Mouse (Mus musculus) neural tube, embryonic 15.5 days (tissue): ENCODE data around the gene Tmem258. TPM values are rescaled to one million over a fixed set of nuclear protein-coding genes. Genes with fewer than 3 reads are reported as not detected.
A peak's percentile ranks its signal among the peaks of the same experiment; 100 is the strongest.
"Not testable (repeated sequence)": the region's sequence is repeated elsewhere in the genome, so short reads cannot be mapped to it uniquely, and the experiment has no call there.

Experiments used
- ATAC-seq: fragments of 200-750 bp; cut with Nextera tagmentation; 2 replicates; pipeline ENCODE4 v1.8.0; 2017; ENCODE audit warnings: mild to moderate bottlenecking, moderate TSS enrichment, moderate library complexity; ENCODE audit not compliant: low FRiP score
- H3K27ac ChIP-seq: fragments of 300-500 bp; sonication (generic); replicated peaks from 2 replicates; pipeline ENCODE4 v1.5.1; 2015; ENCODE audit warnings: mild to moderate bottlenecking, inconsistent platforms
- H3K27me3 ChIP-seq: fragments of 300-500 bp; sonication (generic); replicated peaks from 2 replicates; pipeline ENCODE4 v1.6.1; 2015; ENCODE audit warnings: inconsistent platforms
- H3K36me3 ChIP-seq: fragments of 300-500 bp; sonication (generic); 2 replicates; pipeline ENCODE4 v1.6.1; 2015; ENCODE audit warnings: inconsistent platforms
- H3K4me1 ChIP-seq: fragments of 300-500 bp; sonication (generic); 2 replicates; pipeline ENCODE4 v1.6.1; 2015; ENCODE audit warnings: inconsistent platforms
- H3K4me2 ChIP-seq: fragments of 300-500 bp; sonication (generic); 2 replicates; pipeline ENCODE4 v1.6.1; 2015; ENCODE audit warnings: inconsistent platforms, mild to moderate bottlenecking, moderate library complexity
- H3K4me3 ChIP-seq: fragments of 300-500 bp; sonication (generic); replicated peaks from 2 replicates; pipeline ENCODE4 v1.5.1; 2015; ENCODE audit warnings: mild to moderate bottlenecking, inconsistent platforms
- H3K9ac ChIP-seq: fragments of 300-500 bp; sonication (generic); replicated peaks from 2 replicates; pipeline ENCODE4 v1.6.1; 2015; ENCODE audit warnings: mild to moderate bottlenecking, inconsistent platforms
- H3K9me3 ChIP-seq: fragments of 300-500 bp; sonication (generic); replicated peaks from 2 replicates; pipeline ENCODE4 v1.6.1; 2016; ENCODE audit warnings: inconsistent platforms
- WGBS: fragments of 180-500 bp; shearing (Covaris S2); methylation state at CpG from one replicate; pipeline ENCODE4 v1.1.7; 2015; ENCODE audit warnings: mixed read lengths; 5-methylcytosine and 5-hydroxymethylcytosine counted together
- polyA plus RNA-seq: library from polyadenylated mRNA; unstranded; fragments of >200 nt; fragmentation: Nextera tagmentation; extraction: Ambion mirVana; gene quantifications from 2 replicates; pipeline ENCODE4 v1.2.1, GENCODE M21; 2015

The Tmem258 gene
- polyA plus RNA-seq: 353 and 355 TPM in 2 replicates

DNA sequence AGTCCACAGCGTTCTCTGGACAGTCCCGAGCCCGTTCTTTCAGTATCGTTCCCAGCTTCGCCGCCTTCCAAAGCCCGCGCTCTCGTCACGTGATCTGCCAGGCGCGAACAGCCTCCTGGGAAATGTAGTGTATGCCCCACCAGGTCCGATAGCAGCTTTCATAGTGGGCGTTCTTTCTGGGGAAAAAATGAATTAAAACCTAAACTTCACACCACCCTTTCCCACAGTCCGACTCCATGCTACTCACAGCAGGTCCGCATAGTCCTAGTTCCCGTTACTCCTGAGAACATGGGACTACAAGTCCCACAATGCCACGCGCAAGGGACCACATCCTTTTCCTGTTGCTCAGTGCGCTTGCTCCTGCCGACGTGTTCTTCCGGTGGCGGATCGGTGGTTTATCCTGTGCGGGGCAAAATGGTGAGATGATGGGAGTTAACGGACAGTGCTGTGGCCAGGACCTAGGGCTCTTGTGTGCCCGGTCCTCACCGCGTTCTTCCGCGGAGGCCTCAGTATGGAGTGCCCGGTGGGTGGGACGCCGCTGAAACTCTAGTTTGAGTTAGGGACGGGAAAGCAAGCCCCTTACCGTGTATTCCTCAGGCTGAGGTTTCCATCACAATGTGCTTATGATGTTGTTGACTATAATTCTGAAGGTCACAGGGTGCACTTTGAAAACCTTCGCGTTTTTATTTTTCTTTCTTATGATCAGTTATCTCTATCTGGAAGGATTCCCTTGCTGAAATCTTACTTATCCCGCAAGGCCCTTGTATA is at the start of gene Tmem258, which contains the start of gene Fen1:
Gene Tmem258, plus strand, starts transcription at position 167 of the 768 bp plus-strand sequence.
Gene Fen1, minus strand, starts transcription at position 322 of the 768 bp plus-strand sequence.
- Histone ChIP-seq H3K9me3 (no peaks in the 10 kb centered on the region), H3K4me3 (peak within 1 kb of the TSS; percentile 91), H3K27ac (peak within 1 kb of the TSS; percentile 86), H3K4me1 (peaks cover 21% of the 10 kb centered on the region), H3K9ac (peak within 1 kb of the TSS; percentile 91), H3K4me2 (peak within 1 kb of the TSS; percentile 88), H3K36me3 (peaks cover 47% of the 10 kb centered on the region), H3K27me3 (no peaks in the 10 kb centered on the region)
- peak; percentile 95 for ATAC-seq
- WGBS: under 1% methylated on average over 40 of the region's 40 CpGs

DNA sequence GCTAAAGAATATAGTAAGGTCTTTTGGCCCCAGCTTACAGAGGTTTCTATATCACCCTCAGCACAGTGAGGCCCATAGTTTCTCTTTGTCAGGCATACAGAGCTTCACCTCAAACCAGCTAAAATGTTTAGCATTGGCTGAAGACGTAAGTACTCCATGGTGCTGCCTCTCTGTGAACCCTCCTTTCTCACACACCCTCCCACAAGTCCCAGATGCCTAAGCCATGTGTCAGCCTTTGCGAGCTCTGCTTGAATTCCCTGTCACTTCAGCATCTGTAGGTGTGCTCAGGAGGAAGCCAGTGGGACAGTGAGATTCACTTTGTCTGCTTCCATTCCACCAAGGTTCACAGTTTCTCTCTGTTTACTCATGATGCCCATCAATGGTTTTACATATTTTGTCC is 46.1 kb upstream of the Tmem258 start:
- Histone ChIP-seq H3K4me1 (no peaks in the 10 kb centered on the region), H3K4me2 (no peak overlapping the region), H3K9ac (no peak overlapping the region), H3K9me3 (no peaks in the 10 kb centered on the region), H3K4me3 (no peak overlapping the region), H3K36me3 (no peaks in the 10 kb centered on the region), H3K27ac (no peak overlapping the region), H3K27me3 (no peaks in the 10 kb centered on the region)
- ATAC-seq: no peak
- WGBS: 79% methylated on average over 2 of the region's 2 CpGs

DNA sequence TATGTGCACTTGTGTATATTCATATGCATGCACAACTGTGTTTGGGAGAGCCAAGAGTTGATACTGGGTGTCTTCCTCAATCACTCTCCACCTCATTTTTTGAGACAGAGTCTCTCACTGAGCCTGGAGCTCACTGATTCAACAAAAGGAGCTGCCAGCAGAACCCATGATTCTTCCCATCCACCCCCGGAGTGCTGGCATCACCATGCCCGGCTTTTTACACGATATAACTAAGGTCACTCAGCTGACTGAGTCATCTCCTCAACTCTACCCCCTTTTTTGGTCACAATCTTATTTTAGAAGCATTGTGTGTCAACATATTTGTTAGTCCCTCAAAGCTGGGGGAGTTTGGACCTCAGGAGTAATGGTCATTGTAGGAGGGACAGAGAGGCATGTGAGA is 39.9 kb upstream of the Tmem258 start:
- 92% methylated on average over 3 of the region's 3 CpGs for WGBS
- ATAC-seq: no peak
- no peak overlapping the region for H3K4me3 ChIP-seq
- H3K9me3 ChIP-seq: no peaks in the 10 kb centered on the region
- H3K4me2 ChIP-seq: no peak overlapping the region
- H3K36me3 ChIP-seq: no peaks in the 10 kb centered on the region
- no peaks in the 10 kb centered on the region for H3K4me1 ChIP-seq
- no peak overlapping the region for H3K9ac ChIP-seq
- H3K27ac ChIP-seq: no peak overlapping the region
- no peaks in the 10 kb centered on the region for H3K27me3 ChIP-seq

DNA sequence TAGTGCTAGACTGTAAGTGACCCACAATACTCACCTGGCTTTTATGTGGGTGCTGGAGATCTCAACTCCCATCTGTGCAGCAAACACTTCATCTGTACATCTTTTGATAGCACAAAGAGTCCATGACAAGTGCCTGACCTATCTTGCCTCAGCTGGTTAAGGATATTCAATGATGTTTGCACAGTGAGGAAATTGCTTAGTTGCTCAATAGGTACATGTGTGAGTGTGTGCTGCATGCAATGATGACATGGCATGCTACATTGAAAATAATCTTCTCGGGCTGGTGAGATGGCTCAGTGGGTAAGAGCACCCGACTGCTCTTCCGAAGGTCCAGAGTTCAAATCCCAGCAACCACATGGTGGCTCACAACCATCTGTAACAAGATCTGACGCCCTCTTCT is 37.9 kb upstream of the Tmem258 start:
- not testable (repeated sequence) for H3K9ac ChIP-seq, H3K4me1 ChIP-seq, H3K36me3 ChIP-seq, H3K4me2 ChIP-seq, H3K4me3 ChIP-seq, H3K27me3 ChIP-seq, H3K9me3 ChIP-seq, ATAC-seq, H3K27ac ChIP-seq
- WGBS: 82% methylated on average over 4 of the region's 4 CpGs

DNA sequence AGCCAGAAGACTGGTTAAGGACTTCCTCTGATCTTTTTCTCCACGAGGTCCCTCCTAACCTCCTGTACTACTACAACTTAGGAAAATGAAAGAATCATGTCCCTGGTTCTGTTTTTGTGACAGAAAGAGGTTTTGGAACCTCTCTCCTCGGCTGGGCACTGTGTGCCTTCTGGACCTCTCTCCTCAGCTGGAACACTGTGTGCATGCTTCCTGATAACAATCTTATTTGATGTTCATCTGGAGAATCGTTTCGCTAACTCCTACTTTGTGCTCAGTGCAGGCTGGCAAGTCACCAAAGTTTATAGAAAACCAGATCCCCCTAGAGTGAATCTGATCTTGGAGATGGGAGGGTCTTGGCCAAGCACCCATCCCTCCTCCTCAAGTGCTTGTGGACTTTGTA is 36.7 kb upstream of the Tmem258 start:
- Histone ChIP-seq H3K9ac (no peak overlapping the region), H3K27me3 (no peaks in the 10 kb centered on the region), H3K9me3 (no peaks in the 10 kb centered on the region), H3K4me2 (no peak overlapping the region), H3K4me3 (no peak overlapping the region), H3K4me1 (no peaks in the 10 kb centered on the region), H3K36me3 (no peaks in the 10 kb centered on the region), H3K27ac (no peak overlapping the region)
- WGBS: 80% methylated on average over 4 of the region's 4 CpGs
- no peak for ATAC-seq

DNA sequence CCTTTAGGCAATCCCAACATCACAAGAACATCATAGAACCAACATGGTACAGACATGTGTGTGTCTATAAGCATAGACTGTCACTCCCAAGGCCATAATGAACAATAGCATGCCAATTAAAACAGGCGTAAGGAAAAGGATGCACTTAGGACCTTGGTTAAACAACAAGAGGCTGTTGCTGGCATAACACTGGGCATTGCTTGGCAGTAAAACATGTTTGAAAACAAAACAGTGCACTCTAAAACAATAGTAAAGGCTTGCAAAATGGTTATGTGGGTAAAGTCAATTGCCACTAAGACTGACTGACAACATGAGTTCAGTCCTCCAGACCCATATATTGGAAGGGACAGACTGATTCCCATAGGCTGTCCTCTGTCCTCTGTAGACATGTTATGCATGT is 35.9 kb upstream of the Tmem258 start:
- Histone ChIP-seq H3K9me3 (no peaks in the 10 kb centered on the region), H3K27ac (no peak overlapping the region), H3K27me3 (no peaks in the 10 kb centered on the region), H3K4me3 (no peak overlapping the region), H3K4me1 (no peaks in the 10 kb centered on the region), H3K36me3 (no peaks in the 10 kb centered on the region), H3K4me2 (no peak overlapping the region), H3K9ac (no peak overlapping the region)
- no peak for ATAC-seq
- WGBS: 85% methylated on average over 1 of the region's 1 CpGs

DNA sequence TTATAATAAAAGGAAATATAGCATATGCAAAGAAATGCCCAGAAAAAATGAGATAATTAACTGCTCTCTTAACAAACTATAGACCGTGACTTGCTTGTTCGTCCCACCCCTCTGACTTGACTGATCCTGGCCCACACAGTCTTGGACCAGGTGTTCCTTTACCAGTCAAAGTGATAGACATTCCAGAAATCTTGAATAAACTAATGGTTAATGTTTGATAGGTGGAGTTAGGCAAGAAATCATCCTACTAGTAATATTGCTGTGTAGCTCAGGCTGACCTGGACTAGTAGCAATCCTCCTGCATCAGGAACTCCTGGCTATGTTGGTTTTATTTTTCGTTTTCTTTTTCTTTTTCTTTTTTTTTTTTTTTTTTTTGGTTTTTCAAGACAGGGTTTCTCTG is 35.4 kb upstream of the Tmem258 start:
- H3K27me3 ChIP-seq: no peaks in the 10 kb centered on the region
- H3K36me3 ChIP-seq: no peaks in the 10 kb centered on the region
- ATAC-seq: no peak
- no peak overlapping the region for H3K27ac ChIP-seq
- no peak overlapping the region for H3K9ac ChIP-seq
- 84% methylated on average over 3 of the region's 3 CpGs for WGBS
- H3K4me1 ChIP-seq: no peaks in the 10 kb centered on the region
- no peak overlapping the region for H3K4me2 ChIP-seq
- H3K9me3 ChIP-seq: no peaks in the 10 kb centered on the region
- no peak overlapping the region for H3K4me3 ChIP-seq

DNA sequence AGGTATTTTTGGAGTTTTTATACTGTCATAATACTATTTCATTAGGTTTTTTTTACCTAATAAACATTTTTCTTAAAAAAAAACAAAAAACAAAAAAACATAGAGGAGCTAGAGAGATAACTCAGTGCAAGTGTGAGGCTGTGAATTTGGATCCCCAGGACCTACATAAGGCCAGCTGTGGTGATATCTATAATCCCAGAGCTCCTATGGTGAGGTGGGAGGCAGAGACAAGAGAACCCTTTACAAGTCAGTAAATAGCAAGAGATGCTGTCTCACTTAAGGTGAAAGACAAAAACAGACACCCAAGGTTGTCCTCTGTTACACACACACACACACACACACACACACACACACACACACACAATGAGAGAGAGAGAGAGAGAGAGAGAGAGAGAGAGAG is 34.6 kb upstream of the Tmem258 start:
- no peak for ATAC-seq
- Histone ChIP-seq H3K27ac (no peak overlapping the region), H3K36me3 (no peaks in the 10 kb centered on the region), H3K27me3 (no peaks in the 10 kb centered on the region), H3K9me3 (no peaks in the 10 kb centered on the region), H3K4me2 (no peak overlapping the region), H3K9ac (no peak overlapping the region), H3K4me1 (no peaks in the 10 kb centered on the region), H3K4me3 (no peak overlapping the region)

DNA sequence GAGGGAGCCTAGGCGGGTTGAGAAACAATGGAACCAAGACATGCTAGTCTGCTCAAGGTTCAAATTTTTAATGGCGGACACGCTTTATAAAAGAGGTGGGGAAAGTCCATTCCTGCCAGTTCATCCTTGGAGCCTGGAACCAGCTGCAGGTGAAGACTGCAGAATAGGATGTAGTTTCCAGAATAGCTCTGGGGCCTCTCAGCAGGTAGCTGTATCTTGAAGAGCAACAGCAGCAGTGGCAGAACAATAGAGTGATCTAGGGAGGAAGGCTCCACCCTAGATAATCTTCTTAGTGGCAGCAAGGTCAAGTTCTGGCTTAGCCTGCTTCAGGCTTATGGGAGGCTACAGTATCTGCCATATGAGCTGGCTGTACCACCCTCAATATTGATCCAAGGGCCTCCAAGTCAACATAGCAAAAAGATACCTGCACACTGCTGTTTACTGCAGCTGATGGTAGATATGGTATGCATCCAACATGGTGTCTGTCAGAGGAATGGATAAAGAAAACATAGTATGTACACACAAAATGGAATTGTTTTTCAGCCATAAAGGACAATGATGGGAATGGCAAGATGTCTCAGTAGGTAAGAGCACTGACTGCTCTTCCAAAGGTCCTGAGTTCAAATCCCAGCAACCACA is 34.0 kb upstream of the Tmem258 start:
- H3K27ac ChIP-seq, H3K4me3 ChIP-seq, H3K4me2 ChIP-seq, ATAC-seq, H3K36me3 ChIP-seq, H3K27me3 ChIP-seq, H3K9me3 ChIP-seq, H3K4me1 ChIP-seq, H3K9ac ChIP-seq: not testable (repeated sequence)
- WGBS: 91% methylated on average over 3 of the region's 3 CpGs

DNA sequence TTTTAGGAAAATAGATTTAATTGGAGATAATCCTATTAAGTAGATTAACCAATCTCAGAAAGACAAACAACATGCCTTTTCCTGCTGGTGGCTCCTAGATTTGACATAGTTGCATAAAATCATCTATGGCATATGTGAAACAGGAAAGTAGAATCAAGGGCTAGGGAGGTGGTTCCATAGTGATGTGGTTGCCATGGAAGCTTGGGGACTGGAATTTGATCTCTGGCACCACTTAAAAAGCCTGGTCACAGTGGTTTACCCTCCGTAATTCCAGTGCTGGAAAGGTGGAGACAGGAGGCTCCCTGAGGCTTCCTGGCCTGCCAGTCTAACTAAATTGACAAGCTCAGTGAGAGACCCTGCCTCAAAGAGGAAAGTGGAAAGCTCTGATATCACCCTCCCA is 33.3 kb upstream of the Tmem258 start:
- ATAC-seq: no peak
- WGBS: 14% methylated on average over 1 of the region's 1 CpGs
- H3K4me3 ChIP-seq: no peak overlapping the region

DNA sequence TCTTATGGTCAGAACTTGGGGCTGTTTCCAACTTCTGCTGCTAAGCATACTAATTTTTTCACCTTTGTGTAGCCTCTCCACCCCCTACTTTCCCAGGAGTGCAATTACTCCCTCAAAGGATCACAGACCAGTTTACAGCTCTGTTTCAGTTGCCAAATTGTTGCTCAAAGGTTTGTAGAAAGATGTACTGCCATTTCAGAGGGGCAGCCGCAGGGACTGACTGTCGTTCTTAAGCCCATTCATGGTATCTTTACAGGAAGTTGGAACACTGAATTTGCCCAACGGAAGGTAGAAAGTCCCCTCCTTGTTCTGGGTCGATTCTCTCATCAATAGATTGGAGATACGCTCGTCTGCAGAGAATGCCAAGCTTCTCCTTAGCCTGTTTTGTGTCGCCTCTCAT is 32.5 kb upstream of the Tmem258 start:
- Histone ChIP-seq H3K9ac (no peak overlapping the region), H3K4me1 (no peaks in the 10 kb centered on the region), H3K27me3 (no peaks in the 10 kb centered on the region), H3K4me2 (no peak overlapping the region), H3K36me3 (no peaks in the 10 kb centered on the region), H3K9me3 (no peaks in the 10 kb centered on the region), H3K4me3 (no peak overlapping the region), H3K27ac (no peak overlapping the region)
- ATAC-seq: no peak
- WGBS: 68% methylated on average over 7 of the region's 7 CpGs

More for the DNA sequence above, 33.3 kb upstream of the Tmem258 start:
- Histone ChIP-seq H3K27ac (no peak overlapping the region), H3K9me3 (no peaks in the 10 kb centered on the region), H3K36me3 (no peaks in the 10 kb centered on the region), H3K27me3 (no peaks in the 10 kb centered on the region), H3K4me1 (no peaks in the 10 kb centered on the region), H3K4me2 (no peak overlapping the region), H3K9ac (no peak overlapping the region)

DNA sequence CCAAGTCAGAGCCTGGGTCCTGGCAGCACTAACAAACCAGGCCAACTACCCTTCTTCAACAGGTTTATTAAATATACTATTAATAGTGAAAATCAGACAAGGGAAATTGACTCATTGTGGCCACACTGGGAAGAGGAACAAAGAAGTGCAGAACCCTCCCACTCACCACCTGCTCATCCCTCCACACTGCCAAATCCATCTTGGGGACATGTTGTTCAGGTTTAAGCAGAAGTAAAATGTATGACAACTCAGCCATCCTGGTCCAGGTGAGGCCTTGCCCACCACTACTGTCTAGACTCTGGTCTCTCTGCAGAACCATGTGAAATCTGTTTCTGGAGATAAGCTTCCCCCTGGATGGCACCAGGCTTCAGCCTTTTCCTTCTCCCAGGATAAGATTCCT is 32.0 kb upstream of the Tmem258 start:
- no peak overlapping the region for H3K4me2 ChIP-seq
- H3K27ac ChIP-seq: no peak overlapping the region
- no peaks in the 10 kb centered on the region for H3K27me3 ChIP-seq
- H3K4me3 ChIP-seq: no peak overlapping the region
- no peaks in the 10 kb centered on the region for H3K9me3 ChIP-seq
- H3K9ac ChIP-seq: no peak overlapping the region
- ATAC-seq: no peak
- no peaks in the 10 kb centered on the region for H3K4me1 ChIP-seq
- H3K36me3 ChIP-seq: no peaks in the 10 kb centered on the region
